Mouse (Mus musculus): ENCODE measurements around the gene Itgbl1. TPM values are rescaled to one million over a fixed set of nuclear protein-coding genes. Genes with fewer than 3 reads are reported as not detected.

The Itgbl1 gene
- polyA plus RNA-seq, 2 experiments, result 1.8 to 2.6 TPM

GRCm38 (mm10) chr14:123742055-123742454, 82.3 kb downstream of the Itgbl1 start:
- 66% methylated on average over 1 of the region's 1 CpGs for WGBS
- no peak for DNase-seq (ENCODE audit: low spot score)
- ATAC-seq (ENCODE audit: low FRiP score, low read depth), result no peak

DNA sequence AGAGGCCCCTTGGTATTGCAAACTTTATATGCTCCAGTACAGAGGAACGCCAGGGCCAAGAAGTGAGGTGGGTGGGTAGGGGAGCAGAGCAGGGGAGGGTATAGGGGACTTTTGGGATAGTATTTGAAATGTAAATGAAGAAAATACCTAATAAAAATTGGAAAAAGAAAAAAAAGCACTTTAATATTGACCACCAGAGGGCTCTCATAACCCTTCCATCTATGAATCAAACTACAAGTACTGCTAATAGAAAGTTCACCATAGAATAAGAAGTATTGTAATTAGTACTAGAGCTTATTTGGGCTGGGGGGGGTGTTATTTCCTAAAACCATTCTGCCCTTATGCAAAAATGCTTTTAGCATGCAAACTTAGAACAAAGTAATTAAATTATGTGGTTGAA, 91.2 kb downstream of the Itgbl1 start:
- Histone ChIP-seq H3K9me3 (ENCODE audit: control insufficient read depth, low read length) (no peaks in the 10 kb centered on the region), H3K27ac (replicated peaks; ENCODE audit: low read depth, low read length) (no peak overlapping the region), H3K4me3 (replicated peaks; ENCODE audit: low read length) (no peak overlapping the region), H3K36me3 (ENCODE audit: control insufficient read depth, insufficient read depth, low read length) (no peaks in the 10 kb centered on the region), H3K4me1 (ENCODE audit: control insufficient read depth, insufficient read depth, low read length) (no peaks in the 10 kb centered on the region), H3K4me2 (replicated peaks; ENCODE audit: low read depth, low read length, severe bottlenecking) (no peak overlapping the region), H3K27me3 (ENCODE audit: control insufficient read depth, insufficient read depth, low read length) (no peaks in the 10 kb centered on the region), H3K9ac (ENCODE audit: low read depth, low read length, severe bottlenecking) (no peak overlapping the region)
- no peak for ATAC-seq (ENCODE audit: low FRiP score, low read depth)
- DNase-seq (ENCODE audit: low spot score), result no peak
- 57% methylated on average over 1 of the region's 1 CpGs for WGBS
- no peak for TF ChIP-seq POLR2A (IDR thresholded peaks at IDR 0.05; ENCODE audit: borderline replicate concordance, extremely low read depth, insufficient read depth, insufficient read length)

More at GRCm38 (mm10) chr14:123742055-123742454, 82.3 kb downstream of the Itgbl1 start:
- H3K36me3 ChIP-seq (ENCODE audit: control insufficient read depth, insufficient read depth, low read length), result no peaks in the 10 kb centered on the region
- no peaks in the 10 kb centered on the region for H3K9me3 ChIP-seq (ENCODE audit: control insufficient read depth, low read length)
- no peaks in the 10 kb centered on the region for H3K4me1 ChIP-seq (ENCODE audit: control insufficient read depth, insufficient read depth, low read length)
- no peak overlapping the region for H3K27ac ChIP-seq (replicated peaks; ENCODE audit: low read depth, low read length)
- no peaks in the 10 kb centered on the region for H3K27me3 ChIP-seq (ENCODE audit: control insufficient read depth, insufficient read depth, low read length)
- TF ChIP-seq POLR2A (IDR thresholded peaks at IDR 0.05; ENCODE audit: borderline replicate concordance, extremely low read depth, insufficient read depth, insufficient read length), result no peak
- no peak overlapping the region for H3K9ac ChIP-seq (ENCODE audit: low read depth, low read length, severe bottlenecking)
- no peak overlapping the region for H3K4me2 ChIP-seq (replicated peaks; ENCODE audit: low read depth, low read length, severe bottlenecking)
- no peak overlapping the region for H3K4me3 ChIP-seq (replicated peaks; ENCODE audit: low read length)

- no peak for DNase-seq (ENCODE audit: low spot score)
- WGBS, result 65% methylated on average over 1 of the region's 1 CpGs
- no peaks in the 10 kb centered on the region for H3K27me3 ChIP-seq (ENCODE audit: control insufficient read depth, insufficient read depth, low read length)
Observed at GRCm38 (mm10) chr14:123759534-123759933, 99.8 kb downstream of the Itgbl1 start.

GRCm38 (mm10) chr14:123760079-123760478, 100.3 kb downstream of the Itgbl1 start:
- no peak overlapping the region for H3K9ac ChIP-seq (ENCODE audit: low read depth, low read length, severe bottlenecking)
- H3K27ac ChIP-seq (replicated peaks; ENCODE audit: low read depth, low read length), result no peak overlapping the region
- no peak for TF ChIP-seq POLR2A (IDR thresholded peaks at IDR 0.05; ENCODE audit: borderline replicate concordance, extremely low read depth, insufficient read depth, insufficient read length)
- WGBS, result 83% methylated on average over 4 of the region's 4 CpGs
- H3K27me3 ChIP-seq (ENCODE audit: control insufficient read depth, insufficient read depth, low read length), result no peaks in the 10 kb centered on the region
- no peaks in the 10 kb centered on the region for H3K4me1 ChIP-seq (ENCODE audit: control insufficient read depth, insufficient read depth, low read length)
- no peaks in the 10 kb centered on the region for H3K36me3 ChIP-seq (ENCODE audit: control insufficient read depth, insufficient read depth, low read length)
- no peak overlapping the region for H3K4me3 ChIP-seq (replicated peaks; ENCODE audit: low read length)
- H3K9me3 ChIP-seq (ENCODE audit: control insufficient read depth, low read length), result no peaks in the 10 kb centered on the region
- DNase-seq (ENCODE audit: low spot score), result no peak
- no peak overlapping the region for H3K4me2 ChIP-seq (replicated peaks; ENCODE audit: low read depth, low read length, severe bottlenecking)
- no peak for ATAC-seq (ENCODE audit: low FRiP score, low read depth)

More at GRCm38 (mm10) chr14:123759534-123759933, 99.8 kb downstream of the Itgbl1 start:
- no peaks in the 10 kb centered on the region for H3K4me1 ChIP-seq (ENCODE audit: control insufficient read depth, insufficient read depth, low read length)
- ATAC-seq (ENCODE audit: low FRiP score, low read depth), result no peak
- no peak for TF ChIP-seq POLR2A (IDR thresholded peaks at IDR 0.05; ENCODE audit: borderline replicate concordance, extremely low read depth, insufficient read depth, insufficient read length)
- no peak overlapping the region for H3K4me3 ChIP-seq (replicated peaks; ENCODE audit: low read length)
- no peaks in the 10 kb centered on the region for H3K9me3 ChIP-seq (ENCODE audit: control insufficient read depth, low read length)
- H3K9ac ChIP-seq (ENCODE audit: low read depth, low read length, severe bottlenecking), result no peak overlapping the region
- no peaks in the 10 kb centered on the region for H3K36me3 ChIP-seq (ENCODE audit: control insufficient read depth, insufficient read depth, low read length)
- no peak overlapping the region for H3K27ac ChIP-seq (replicated peaks; ENCODE audit: low read depth, low read length)
- H3K4me2 ChIP-seq (replicated peaks; ENCODE audit: low read depth, low read length, severe bottlenecking), result no peak overlapping the region

DNA sequence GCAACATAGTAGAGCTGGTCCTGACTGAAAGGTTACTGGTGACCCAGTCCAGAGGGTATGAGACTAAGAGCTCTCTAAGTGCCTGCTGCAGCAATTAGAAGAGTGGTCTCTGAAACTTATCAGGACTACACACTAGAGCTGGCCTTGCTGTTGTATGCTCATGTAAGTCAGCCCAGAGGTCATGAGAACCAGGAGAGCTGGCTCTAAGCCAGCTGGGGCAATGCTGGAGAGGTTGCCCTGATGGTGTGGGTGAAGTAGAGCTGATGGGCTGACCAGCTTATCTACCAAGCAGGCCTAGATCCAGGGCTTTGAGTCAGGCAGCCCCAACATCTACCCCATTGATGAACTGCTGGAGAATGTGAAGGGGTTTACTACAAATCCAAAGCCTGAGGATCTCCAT, 142.0 kb downstream of the Itgbl1 start:
- Histone ChIP-seq H3K36me3 (ENCODE audit: control insufficient read depth, insufficient read depth, low read length) (no peaks in the 10 kb centered on the region), H3K4me2 (replicated peaks; ENCODE audit: low read depth, low read length, severe bottlenecking) (no peak overlapping the region), H3K9ac (ENCODE audit: low read depth, low read length, severe bottlenecking) (no peak overlapping the region), H3K27ac (replicated peaks; ENCODE audit: low read depth, low read length) (no peak overlapping the region), H3K9me3 (ENCODE audit: control insufficient read depth, low read length) (no peaks in the 10 kb centered on the region), H3K27me3 (ENCODE audit: control insufficient read depth, insufficient read depth, low read length) (no peaks in the 10 kb centered on the region), H3K4me1 (ENCODE audit: control insufficient read depth, insufficient read depth, low read length) (no peaks in the 10 kb centered on the region), H3K4me3 (replicated peaks; ENCODE audit: low read length) (no peak overlapping the region)
- DNase-seq (ENCODE audit: low spot score) (no peak), ATAC-seq (ENCODE audit: low FRiP score, low read depth) (no peak)
- no peak for TF ChIP-seq POLR2A (IDR thresholded peaks at IDR 0.05; ENCODE audit: borderline replicate concordance, extremely low read depth, insufficient read depth, insufficient read length)

GRCm38 (mm10) chr14:123837662-123838061, 177.9 kb downstream of the Itgbl1 start:
- Histone ChIP-seq H3K4me3 (replicated peaks; ENCODE audit: low read length) (no peak overlapping the region), H3K36me3 (ENCODE audit: control insufficient read depth, insufficient read depth, low read length) (no peaks in the 10 kb centered on the region), H3K9ac (ENCODE audit: low read depth, low read length, severe bottlenecking) (no peak overlapping the region), H3K27me3 (ENCODE audit: control insufficient read depth, insufficient read depth, low read length) (no peaks in the 10 kb centered on the region), H3K4me2 (replicated peaks; ENCODE audit: low read depth, low read length, severe bottlenecking) (no peak overlapping the region), H3K9me3 (ENCODE audit: control insufficient read depth, low read length) (no peaks in the 10 kb centered on the region), H3K27ac (replicated peaks; ENCODE audit: low read depth, low read length) (no peak overlapping the region), H3K4me1 (ENCODE audit: control insufficient read depth, insufficient read depth, low read length) (no peaks in the 10 kb centered on the region)
- 75% methylated on average over 5 of the region's 5 CpGs for WGBS
- DNase-seq (ENCODE audit: low spot score) (no peak), ATAC-seq (ENCODE audit: low FRiP score, low read depth) (no peak)
- no peak for TF ChIP-seq POLR2A (IDR thresholded peaks at IDR 0.05; ENCODE audit: borderline replicate concordance, extremely low read depth, insufficient read depth, insufficient read length)

Measured in limb, embryonic 14.5 days (tissue).